Mouse (Mus musculus): Measurements from ENCODE around the gene Sod1.

GRCm38 (mm10) chr16:90198626-90199025 is 21.9 kb upstream of the Sod1 start:
- TF ChIP-seq CTCF (IDR thresholded peaks at IDR 0.05; ENCODE audit: low read depth) (no peak), EP300 (IDR thresholded peaks at IDR 0.05; ENCODE audit: low read depth) (no peak)

Data from liver, embryonic 14.5 days (tissue).